Mouse (Mus musculus): ENCODE data around the gene Klk14. TPM values are rescaled to one million over a fixed set of nuclear protein-coding genes. Genes with fewer than 3 reads are reported as not detected.
"Not testable (repeated sequence)": the region's sequence is repeated elsewhere in the genome, so short reads cannot be mapped to it uniquely, and the experiment has no call there.

Klk14 gene
- not detected in 2 replicates for polyA plus RNA-seq (2014; fragmentation: Nextera tagmentation; extraction: Ambion mirVana)

DNA sequence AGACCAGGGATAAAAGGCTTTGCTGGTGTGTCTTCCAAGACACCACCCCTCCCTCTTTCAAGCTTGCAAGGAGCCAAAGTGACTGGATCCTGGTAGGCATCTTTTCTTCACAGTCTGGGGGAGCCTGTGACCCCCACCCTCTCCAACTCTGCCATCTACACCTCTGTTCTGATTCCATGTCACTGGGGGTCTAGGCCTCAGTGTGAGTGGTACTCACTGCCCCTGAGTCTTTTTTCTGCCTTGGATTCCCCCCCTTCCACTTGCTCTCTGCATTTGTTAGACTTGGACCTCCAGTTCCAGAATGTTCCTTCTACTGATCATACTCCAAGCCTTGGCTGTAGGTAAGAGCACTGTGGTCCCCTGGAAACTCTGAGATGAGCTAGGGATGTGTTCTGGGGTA is at the start of gene Klk14:
Gene Klk14 (plus strand): TSS at position 301 of the 400 bp plus-strand sequence.
- H3K9ac ChIP-seq (replicated peaks; ENCODE audit: low read depth, low read length), result no peak within 1 kb of the TSS
- H3K27me3 ChIP-seq (ENCODE audit: control insufficient read depth, insufficient read depth, low read length), result no peaks in the 10 kb centered on the region
- no peak within 1 kb of the TSS for H3K4me3 ChIP-seq (ENCODE audit: low read depth, low read length)
- no peak within 1 kb of the TSS for H3K27ac ChIP-seq (ENCODE audit: low read depth, low read length)
- no peak within 1 kb of the TSS for H3K4me2 ChIP-seq (ENCODE audit: low read depth, low read length)
- H3K4me1 ChIP-seq (ENCODE audit: control insufficient read depth, insufficient read depth, low read length), result no peaks in the 10 kb centered on the region
- no peaks in the 10 kb centered on the region for H3K36me3 ChIP-seq (ENCODE audit: control insufficient read depth, insufficient read depth, low read length)
- no peaks in the 10 kb centered on the region for H3K9me3 ChIP-seq (ENCODE audit: control insufficient read depth, low read length)
- no peak for ATAC-seq (ENCODE audit: low read depth)

- no peak for ATAC-seq (ENCODE audit: low read depth)
- Histone ChIP-seq H3K4me3 (ENCODE audit: low read depth, low read length) (no peak overlapping the region), H3K9me3 (ENCODE audit: control insufficient read depth, low read length) (no peaks in the 10 kb centered on the region), H3K4me1 (ENCODE audit: control insufficient read depth, insufficient read depth, low read length) (no peaks in the 10 kb centered on the region), H3K9ac (replicated peaks; ENCODE audit: low read depth, low read length) (no peak overlapping the region), H3K36me3 (ENCODE audit: control insufficient read depth, insufficient read depth, low read length) (no peaks in the 10 kb centered on the region), H3K27me3 (ENCODE audit: control insufficient read depth, insufficient read depth, low read length) (no peaks in the 10 kb centered on the region), H3K4me2 (ENCODE audit: low read depth, low read length) (no peak overlapping the region), H3K27ac (ENCODE audit: low read depth, low read length) (no peak overlapping the region)
- 86% methylated on average over 5 of the region's 5 CpGs for WGBS
Measured at GRCm38 (mm10) chr7:43642587-43642986, 47.6 kb upstream of the Klk14 start.

GRCm38 (mm10) chr7:43643046-43643652 is 47.1 kb upstream of the Klk14 start:
- no peaks in the 10 kb centered on the region for H3K36me3 ChIP-seq (ENCODE audit: control insufficient read depth, insufficient read depth, low read length)
- WGBS, result 85% methylated on average over 17 of the region's 17 CpGs
- H3K4me1 ChIP-seq (ENCODE audit: control insufficient read depth, insufficient read depth, low read length), result no peaks in the 10 kb centered on the region
- H3K4me3 ChIP-seq (ENCODE audit: low read depth, low read length), result no peak overlapping the region
- H3K27me3 ChIP-seq (ENCODE audit: control insufficient read depth, insufficient read depth, low read length), result no peaks in the 10 kb centered on the region
- ATAC-seq (ENCODE audit: low read depth), result no peak
- no peaks in the 10 kb centered on the region for H3K9me3 ChIP-seq (ENCODE audit: control insufficient read depth, low read length)
- no peak overlapping the region for H3K4me2 ChIP-seq (ENCODE audit: low read depth, low read length)
- no peak overlapping the region for H3K9ac ChIP-seq (replicated peaks; ENCODE audit: low read depth, low read length)
- no peak overlapping the region for H3K27ac ChIP-seq (ENCODE audit: low read depth, low read length)

- H3K36me3 ChIP-seq (ENCODE audit: control insufficient read depth, insufficient read depth, low read length), result no peaks in the 10 kb centered on the region
- no peak for ATAC-seq (ENCODE audit: low read depth)
- H3K4me3 ChIP-seq (ENCODE audit: low read depth, low read length), result no peak overlapping the region
- no peaks in the 10 kb centered on the region for H3K9me3 ChIP-seq (ENCODE audit: control insufficient read depth, low read length)
- H3K4me2 ChIP-seq (ENCODE audit: low read depth, low read length), result no peak overlapping the region
- H3K27ac ChIP-seq (ENCODE audit: low read depth, low read length), result no peak overlapping the region
- H3K9ac ChIP-seq (replicated peaks; ENCODE audit: low read depth, low read length), result no peak overlapping the region
- no peaks in the 10 kb centered on the region for H3K27me3 ChIP-seq (ENCODE audit: control insufficient read depth, insufficient read depth, low read length)
- 90% methylated on average over 6 of the region's 6 CpGs for WGBS
- no peaks in the 10 kb centered on the region for H3K4me1 ChIP-seq (ENCODE audit: control insufficient read depth, insufficient read depth, low read length)
Measured at GRCm38 (mm10) chr7:43652683-43653082, 37.5 kb upstream of the Klk14 start.

GRCm38 (mm10) chr7:43654519-43654918 is 35.7 kb upstream of the Klk14 start:
- no peaks in the 10 kb centered on the region for H3K27me3 ChIP-seq (ENCODE audit: control insufficient read depth, insufficient read depth, low read length)
- H3K27ac ChIP-seq (ENCODE audit: low read depth, low read length), result no peak overlapping the region
- no peak overlapping the region for H3K9ac ChIP-seq (replicated peaks; ENCODE audit: low read depth, low read length)
- H3K4me3 ChIP-seq (ENCODE audit: low read depth, low read length), result no peak overlapping the region
- 85% methylated on average over 3 of the region's 3 CpGs for WGBS
- ATAC-seq (ENCODE audit: low read depth), result no peak
- H3K4me2 ChIP-seq (ENCODE audit: low read depth, low read length), result no peak overlapping the region
- no peaks in the 10 kb centered on the region for H3K36me3 ChIP-seq (ENCODE audit: control insufficient read depth, insufficient read depth, low read length)
- no peaks in the 10 kb centered on the region for H3K4me1 ChIP-seq (ENCODE audit: control insufficient read depth, insufficient read depth, low read length)
- H3K9me3 ChIP-seq (ENCODE audit: control insufficient read depth, low read length), result no peaks in the 10 kb centered on the region

DNA sequence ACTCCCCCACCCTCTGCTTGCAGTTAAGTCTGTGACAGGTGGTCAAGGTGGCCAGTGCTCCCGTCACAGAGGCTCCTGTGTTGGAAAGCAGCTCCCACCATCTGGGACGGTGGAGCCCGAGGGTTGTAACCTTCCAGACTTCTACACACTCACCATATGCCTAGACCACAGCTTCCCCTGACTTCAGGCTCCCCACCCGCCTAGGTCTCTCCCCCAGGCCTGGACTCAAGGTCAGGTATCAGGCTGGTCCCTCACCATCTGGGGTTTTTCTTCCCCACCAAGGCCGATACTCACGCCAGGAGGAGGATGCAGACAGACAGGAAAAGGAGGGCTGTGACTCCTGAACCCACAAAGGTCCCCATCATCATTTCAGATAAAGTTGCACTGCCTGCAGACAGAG is 34.0 kb upstream of the Klk14 start:
- Histone ChIP-seq H3K4me1 (ENCODE audit: control insufficient read depth, insufficient read depth, low read length) (no peaks in the 10 kb centered on the region), H3K36me3 (ENCODE audit: control insufficient read depth, insufficient read depth, low read length) (no peaks in the 10 kb centered on the region), H3K27ac (ENCODE audit: low read depth, low read length) (no peak overlapping the region), H3K9ac (replicated peaks; ENCODE audit: low read depth, low read length) (no peak overlapping the region), H3K27me3 (ENCODE audit: control insufficient read depth, insufficient read depth, low read length) (no peaks in the 10 kb centered on the region), H3K9me3 (ENCODE audit: control insufficient read depth, low read length) (no peaks in the 10 kb centered on the region), H3K4me3 (ENCODE audit: low read depth, low read length) (no peak overlapping the region), H3K4me2 (ENCODE audit: low read depth, low read length) (no peak overlapping the region)
- WGBS, result 85% methylated on average over 6 of the region's 6 CpGs
- no peak for ATAC-seq (ENCODE audit: low read depth)

DNA sequence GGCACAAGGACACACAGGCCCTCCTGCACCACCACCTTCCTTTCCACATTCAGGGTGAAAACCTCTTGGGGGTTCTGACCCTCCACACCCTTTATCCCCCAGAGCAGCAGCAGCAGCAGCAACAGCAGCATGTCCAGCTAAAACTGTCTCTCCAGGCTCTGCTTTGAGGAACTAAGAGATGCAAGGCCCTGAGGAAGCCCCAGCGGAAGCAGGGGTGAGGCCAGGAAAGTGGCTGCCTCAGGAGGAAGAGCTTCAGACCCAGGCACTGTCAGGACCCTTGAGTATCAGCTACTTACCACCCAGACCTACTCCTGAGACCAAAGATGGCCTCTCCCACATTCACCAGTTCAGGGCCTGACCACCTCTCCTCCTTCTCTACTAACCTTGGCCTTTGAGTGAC is 30.2 kb upstream of the Klk14 start, which contains the start of gene Siglece:
Gene Siglece (minus strand): TSS at position 160 of the 400 bp plus-strand sequence.
- no peak for ATAC-seq (ENCODE audit: low read depth)
- no peaks in the 10 kb centered on the region for H3K36me3 ChIP-seq (ENCODE audit: control insufficient read depth, insufficient read depth, low read length)
- 82% methylated on average over 1 of the region's 1 CpGs for WGBS
- no peaks in the 10 kb centered on the region for H3K27me3 ChIP-seq (ENCODE audit: control insufficient read depth, insufficient read depth, low read length)
- H3K9me3 ChIP-seq (ENCODE audit: control insufficient read depth, low read length), result no peaks in the 10 kb centered on the region
- H3K9ac ChIP-seq (replicated peaks; ENCODE audit: low read depth, low read length), result no peak within 1 kb of the TSS
- no peaks in the 10 kb centered on the region for H3K4me1 ChIP-seq (ENCODE audit: control insufficient read depth, insufficient read depth, low read length)
- H3K4me3 ChIP-seq (ENCODE audit: low read depth, low read length), result no peak within 1 kb of the TSS
- no peak within 1 kb of the TSS for H3K4me2 ChIP-seq (ENCODE audit: low read depth, low read length)
- H3K27ac ChIP-seq (ENCODE audit: low read depth, low read length), result no peak within 1 kb of the TSS

DNA sequence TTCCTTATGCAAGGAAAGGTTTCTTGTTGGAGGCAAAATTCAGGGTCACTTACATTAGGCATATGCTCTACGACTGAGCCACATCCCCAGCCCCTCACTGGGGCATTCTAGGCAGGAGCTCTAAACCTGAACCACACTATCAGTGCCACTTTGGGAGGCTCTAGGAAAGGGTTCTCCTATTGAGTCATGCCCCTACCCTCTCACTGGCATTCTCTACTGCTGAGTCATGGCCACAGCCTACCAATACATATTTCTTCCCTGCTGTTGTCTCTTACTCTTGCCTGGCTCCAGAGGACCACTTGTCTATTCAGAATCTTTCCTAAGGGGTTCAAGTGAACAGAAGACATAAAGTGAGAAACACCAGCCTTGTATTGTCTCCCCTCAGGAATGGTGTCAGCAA is 27.4 kb upstream of the Klk14 start:
- H3K27ac ChIP-seq (ENCODE audit: low read depth, low read length), result no peak overlapping the region
- no peaks in the 10 kb centered on the region for H3K27me3 ChIP-seq (ENCODE audit: control insufficient read depth, insufficient read depth, low read length)
- 93% methylated on average over 1 of the region's 1 CpGs for WGBS
- no peaks in the 10 kb centered on the region for H3K9me3 ChIP-seq (ENCODE audit: control insufficient read depth, low read length)
- no peak overlapping the region for H3K4me2 ChIP-seq (ENCODE audit: low read depth, low read length)
- no peak for ATAC-seq (ENCODE audit: low read depth)
- no peaks in the 10 kb centered on the region for H3K4me1 ChIP-seq (ENCODE audit: control insufficient read depth, insufficient read depth, low read length)
- no peaks in the 10 kb centered on the region for H3K36me3 ChIP-seq (ENCODE audit: control insufficient read depth, insufficient read depth, low read length)
- H3K9ac ChIP-seq (replicated peaks; ENCODE audit: low read depth, low read length), result no peak overlapping the region
- H3K4me3 ChIP-seq (ENCODE audit: low read depth, low read length), result no peak overlapping the region

GRCm38 (mm10) chr7:43667221-43667620 is 23.0 kb upstream of the Klk14 start:
- H3K4me3 ChIP-seq (ENCODE audit: low read depth, low read length); H3K4me2 ChIP-seq (ENCODE audit: low read depth, low read length); H3K9me3 ChIP-seq (ENCODE audit: control insufficient read depth, low read length); H3K27me3 ChIP-seq (ENCODE audit: control insufficient read depth, insufficient read depth, low read length); ATAC-seq (ENCODE audit: low read depth); H3K27ac ChIP-seq (ENCODE audit: low read depth, low read length); H3K9ac ChIP-seq (replicated peaks; ENCODE audit: low read depth, low read length); H3K4me1 ChIP-seq (ENCODE audit: control insufficient read depth, insufficient read depth, low read length); H3K36me3 ChIP-seq (ENCODE audit: control insufficient read depth, insufficient read depth, low read length): not testable (repeated sequence)
- 88% methylated on average over 4 of the region's 4 CpGs for WGBS

Data from neural tube, embryonic 14.5 days (tissue).